Mouse (Mus musculus): ENCODE data around the gene Ube2cbp. TPM values are rescaled to one million over a fixed set of nuclear protein-coding genes. Genes with fewer than 3 reads are reported as not detected.

The Ube2cbp gene
- polyA plus RNA-seq, 1 experiment from 2014 or later: 3.2 TPM

DNA sequence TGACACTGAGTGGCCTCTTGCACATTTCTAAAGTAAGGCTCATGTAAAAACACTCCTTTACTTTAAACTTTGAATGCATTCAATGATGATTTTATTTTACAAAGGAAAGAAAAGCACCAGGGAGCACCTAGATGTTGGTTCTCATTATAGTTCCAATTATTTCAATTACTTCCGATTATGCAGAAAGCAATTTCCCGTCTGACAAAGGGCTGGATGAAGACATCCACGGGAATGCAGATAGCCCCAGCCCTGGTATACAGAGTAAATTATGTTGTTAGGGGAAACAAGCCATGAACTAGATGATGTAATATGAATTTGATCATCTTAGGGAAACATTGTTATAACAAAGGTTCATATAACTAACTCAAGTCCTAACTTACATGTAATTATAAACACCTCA, 113.3 kb downstream of the Ube2cbp start:
- Histone ChIP-seq H3K27ac (replicated peaks) (no peak overlapping the region), H3K9ac (ENCODE audit: low read length) (no peak overlapping the region), H3K27me3 (ENCODE audit: control insufficient read depth, insufficient read depth, low read length) (no peaks in the 10 kb centered on the region), H3K4me2 (replicated peaks; ENCODE audit: low read depth) (no peak overlapping the region), H3K4me1 (replicated peaks; ENCODE audit: control insufficient read depth, insufficient read depth) (no peaks in the 10 kb centered on the region), H3K9me3 (ENCODE audit: control insufficient read depth, low read length) (no peaks in the 10 kb centered on the region), H3K4me3 (ENCODE audit: low read depth, low read length) (no peak overlapping the region), H3K36me3 (ENCODE audit: control insufficient read depth, insufficient read depth, low read length) (no peaks in the 10 kb centered on the region)
- WGBS: 72% methylated on average over 3 of the region's 3 CpGs
- ATAC-seq (ENCODE audit: low FRiP score, low TSS enrichment): no peak
- DNase-seq (ENCODE audit: low spot score): no peak
- no peak for TF ChIP-seq CTCF (IDR thresholded peaks at IDR 0.05; ENCODE audit: low read depth)
- TF ChIP-seq EP300 (optimal IDR thresholded peaks at IDR 0.05): no peak

DNA sequence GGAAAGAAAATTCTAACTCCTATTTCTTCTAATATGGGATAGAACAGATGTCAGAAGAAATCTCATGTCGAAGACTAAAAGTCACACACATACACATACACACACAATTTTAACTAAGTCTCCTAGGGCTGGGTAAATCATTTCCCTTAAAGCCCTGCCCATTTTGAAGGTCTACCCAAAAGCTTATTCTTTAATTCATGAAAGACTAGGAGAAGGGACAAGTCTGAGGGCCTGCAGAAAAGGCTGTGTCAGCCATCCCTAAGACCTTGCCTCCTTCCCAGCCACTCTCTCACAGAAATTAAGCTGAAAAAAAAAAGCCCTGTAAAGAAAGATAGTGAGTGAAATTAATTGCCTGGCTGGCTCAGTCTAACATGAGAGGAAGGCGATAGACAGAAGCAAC, 128.0 kb downstream of the Ube2cbp start:
- Histone ChIP-seq H3K9ac (ENCODE audit: low read length) (no peak overlapping the region), H3K36me3 (ENCODE audit: control insufficient read depth, insufficient read depth, low read length) (no peaks in the 10 kb centered on the region), H3K4me1 (replicated peaks; ENCODE audit: control insufficient read depth, insufficient read depth) (no peaks in the 10 kb centered on the region), H3K4me3 (ENCODE audit: low read depth, low read length) (no peak overlapping the region), H3K9me3 (ENCODE audit: control insufficient read depth, low read length) (no peaks in the 10 kb centered on the region), H3K4me2 (replicated peaks; ENCODE audit: low read depth) (no peak overlapping the region), H3K27ac (replicated peaks) (no peak overlapping the region), H3K27me3 (ENCODE audit: control insufficient read depth, insufficient read depth, low read length) (no peaks in the 10 kb centered on the region)
- TF ChIP-seq CTCF (IDR thresholded peaks at IDR 0.05; ENCODE audit: low read depth) (no peak), EP300 (optimal IDR thresholded peaks at IDR 0.05) (no peak)
- DNase-seq (ENCODE audit: low spot score): no peak
- no peak for ATAC-seq (ENCODE audit: low FRiP score, low TSS enrichment)
- WGBS: 88% methylated on average over 2 of the region's 2 CpGs

DNA sequence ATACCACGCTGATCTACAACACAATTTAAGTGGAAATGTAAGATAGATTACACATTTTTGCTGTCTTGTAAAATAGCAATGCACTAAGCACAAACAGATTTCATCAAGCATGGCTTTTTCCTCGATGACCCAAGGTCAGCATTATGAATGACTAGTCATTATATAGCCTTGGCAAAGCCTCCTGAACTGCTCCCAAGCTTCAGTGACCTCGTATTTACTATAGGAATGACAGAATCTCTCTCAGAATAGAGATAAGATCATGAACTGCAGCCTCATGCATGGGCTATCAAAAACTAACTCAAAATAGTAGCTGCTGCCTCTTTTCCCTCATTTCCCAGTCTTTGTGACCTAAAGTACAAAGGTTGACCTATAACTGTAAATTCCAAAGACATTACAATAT, 128.4 kb downstream of the Ube2cbp start:
- H3K9me3 ChIP-seq (ENCODE audit: control insufficient read depth, low read length): no peaks in the 10 kb centered on the region
- H3K27ac ChIP-seq (replicated peaks): no peak overlapping the region
- ATAC-seq (ENCODE audit: low FRiP score, low TSS enrichment) (no peak), DNase-seq (ENCODE audit: low spot score) (no peak)
- no peaks in the 10 kb centered on the region for H3K27me3 ChIP-seq (ENCODE audit: control insufficient read depth, insufficient read depth, low read length)
- TF ChIP-seq EP300 (optimal IDR thresholded peaks at IDR 0.05) (no peak), CTCF (IDR thresholded peaks at IDR 0.05; ENCODE audit: low read depth) (no peak)
- no peak overlapping the region for H3K4me2 ChIP-seq (replicated peaks; ENCODE audit: low read depth)
- H3K9ac ChIP-seq (ENCODE audit: low read length): no peak overlapping the region
- H3K36me3 ChIP-seq (ENCODE audit: control insufficient read depth, insufficient read depth, low read length): no peaks in the 10 kb centered on the region
- WGBS: 45% methylated on average over 3 of the region's 3 CpGs
- no peaks in the 10 kb centered on the region for H3K4me1 ChIP-seq (replicated peaks; ENCODE audit: control insufficient read depth, insufficient read depth)
- no peak overlapping the region for H3K4me3 ChIP-seq (ENCODE audit: low read depth, low read length)

DNA sequence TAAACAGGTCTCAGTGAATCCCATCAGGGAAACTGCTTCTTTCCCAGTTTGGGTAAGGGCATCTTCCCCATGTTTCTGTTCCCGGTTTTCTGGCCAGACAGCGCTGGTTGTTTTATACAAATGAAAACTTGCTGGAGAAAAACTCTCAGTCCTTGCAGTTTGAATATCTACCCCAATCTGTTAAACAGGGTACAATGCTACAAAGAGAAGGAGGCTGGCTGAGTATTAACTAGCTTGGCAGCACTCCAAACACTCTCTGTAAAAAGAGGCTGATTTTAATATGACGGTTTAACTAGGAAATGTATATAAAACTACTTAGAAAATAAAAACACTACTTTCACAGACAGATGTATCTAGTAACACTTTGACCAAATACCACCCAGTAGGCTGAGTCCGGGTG, 129.2 kb downstream of the Ube2cbp start:
- no peak overlapping the region for H3K9ac ChIP-seq (ENCODE audit: low read length)
- no peak overlapping the region for H3K4me3 ChIP-seq (ENCODE audit: low read depth, low read length)
- DNase-seq (ENCODE audit: low spot score): no peak
- no peaks in the 10 kb centered on the region for H3K36me3 ChIP-seq (ENCODE audit: control insufficient read depth, insufficient read depth, low read length)
- H3K27me3 ChIP-seq (ENCODE audit: control insufficient read depth, insufficient read depth, low read length): no peaks in the 10 kb centered on the region
- 27% methylated on average over 4 of the region's 4 CpGs for WGBS
- no peaks in the 10 kb centered on the region for H3K4me1 ChIP-seq (replicated peaks; ENCODE audit: control insufficient read depth, insufficient read depth)
- TF ChIP-seq EP300 (optimal IDR thresholded peaks at IDR 0.05): no peak
- no peak for TF ChIP-seq CTCF (IDR thresholded peaks at IDR 0.05; ENCODE audit: low read depth)
- no peak overlapping the region for H3K27ac ChIP-seq (replicated peaks)
- no peak overlapping the region for H3K4me2 ChIP-seq (replicated peaks; ENCODE audit: low read depth)
- H3K9me3 ChIP-seq (ENCODE audit: control insufficient read depth, low read length): no peaks in the 10 kb centered on the region
- ATAC-seq (ENCODE audit: low FRiP score, low TSS enrichment): no peak

DNA sequence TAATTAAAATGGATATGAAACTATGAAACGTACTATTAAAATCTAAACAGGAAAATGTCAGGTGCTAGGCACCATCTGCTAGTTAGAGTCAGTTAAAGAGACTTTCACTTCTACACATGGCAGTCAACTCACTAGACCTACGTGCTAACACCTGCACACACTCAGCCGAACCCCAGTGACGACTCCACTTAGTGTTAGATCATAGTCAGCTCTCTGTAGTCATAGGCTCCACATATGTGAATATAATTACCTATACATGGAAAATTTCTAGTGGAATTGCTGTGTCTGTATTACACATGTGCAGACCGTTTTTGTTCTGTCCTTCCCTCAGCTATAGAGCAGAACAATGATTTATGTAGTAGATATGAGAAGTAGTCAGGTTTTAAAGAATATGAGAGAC, 130.4 kb downstream of the Ube2cbp start:
- no peak overlapping the region for H3K4me3 ChIP-seq (ENCODE audit: low read depth, low read length)
- no peak for TF ChIP-seq CTCF (IDR thresholded peaks at IDR 0.05; ENCODE audit: low read depth)
- TF ChIP-seq EP300 (optimal IDR thresholded peaks at IDR 0.05): no peak
- 83% methylated on average over 5 of the region's 5 CpGs for WGBS

DNA sequence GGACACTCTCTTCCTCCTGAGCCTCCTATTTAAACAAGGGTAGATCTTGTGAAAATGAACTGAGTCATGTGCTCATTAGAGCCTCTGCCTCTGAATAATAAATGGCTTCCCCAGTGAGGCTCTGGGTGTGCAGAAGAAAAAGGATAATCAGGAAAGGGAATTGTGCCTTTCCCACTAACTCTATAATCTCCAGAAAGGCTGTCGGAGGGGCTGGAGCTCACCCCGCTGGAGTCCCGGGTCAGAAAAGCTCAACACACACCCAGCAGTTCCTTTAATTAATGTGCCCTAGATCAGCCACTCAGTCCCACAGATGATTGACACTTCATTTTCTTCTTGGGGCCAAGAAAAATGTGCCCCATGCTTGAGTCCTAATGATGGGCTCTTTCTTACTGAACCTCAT, 134.2 kb downstream of the Ube2cbp start:
- 77% methylated on average over 3 of the region's 3 CpGs for WGBS
- Histone ChIP-seq H3K4me1 (replicated peaks; ENCODE audit: control insufficient read depth, insufficient read depth) (no peaks in the 10 kb centered on the region), H3K27ac (replicated peaks) (no peak overlapping the region), H3K27me3 (ENCODE audit: control insufficient read depth, insufficient read depth, low read length) (no peaks in the 10 kb centered on the region), H3K36me3 (ENCODE audit: control insufficient read depth, insufficient read depth, low read length) (no peaks in the 10 kb centered on the region), H3K4me2 (replicated peaks; ENCODE audit: low read depth) (no peak overlapping the region), H3K9me3 (ENCODE audit: control insufficient read depth, low read length) (no peaks in the 10 kb centered on the region), H3K9ac (ENCODE audit: low read length) (no peak overlapping the region), H3K4me3 (ENCODE audit: low read depth, low read length) (no peak overlapping the region)
- TF ChIP-seq EP300 (optimal IDR thresholded peaks at IDR 0.05) (no peak), CTCF (IDR thresholded peaks at IDR 0.05; ENCODE audit: low read depth) (no peak)
- ATAC-seq (ENCODE audit: low FRiP score, low TSS enrichment) (no peak), DNase-seq (ENCODE audit: low spot score) (no peak)

More for the DNA sequence above, 130.4 kb downstream of the Ube2cbp start:
- ATAC-seq (ENCODE audit: low FRiP score, low TSS enrichment) (no peak), DNase-seq (ENCODE audit: low spot score) (no peak)
- Histone ChIP-seq H3K9ac (ENCODE audit: low read length) (no peak overlapping the region), H3K4me1 (replicated peaks; ENCODE audit: control insufficient read depth, insufficient read depth) (no peaks in the 10 kb centered on the region), H3K36me3 (ENCODE audit: control insufficient read depth, insufficient read depth, low read length) (no peaks in the 10 kb centered on the region), H3K4me2 (replicated peaks; ENCODE audit: low read depth) (no peak overlapping the region), H3K27ac (replicated peaks) (no peak overlapping the region), H3K9me3 (ENCODE audit: control insufficient read depth, low read length) (no peaks in the 10 kb centered on the region), H3K27me3 (ENCODE audit: control insufficient read depth, insufficient read depth, low read length) (no peaks in the 10 kb centered on the region)

Data from stomach, postnatal 0 days (tissue).